Mouse (Mus musculus) CD4-positive helper T cell, adult 2 months (primary cell): Measurements from ENCODE around the gene Rasgrp3.

Source experiments
- DNase-seq: peaks from one replicate; pipeline ENCODE4 v3.0.0-alpha.2; 2012; ENCODE audit warnings: low read depth, missing footprints, low spot score

The Rasgrp3 gene

DNA sequence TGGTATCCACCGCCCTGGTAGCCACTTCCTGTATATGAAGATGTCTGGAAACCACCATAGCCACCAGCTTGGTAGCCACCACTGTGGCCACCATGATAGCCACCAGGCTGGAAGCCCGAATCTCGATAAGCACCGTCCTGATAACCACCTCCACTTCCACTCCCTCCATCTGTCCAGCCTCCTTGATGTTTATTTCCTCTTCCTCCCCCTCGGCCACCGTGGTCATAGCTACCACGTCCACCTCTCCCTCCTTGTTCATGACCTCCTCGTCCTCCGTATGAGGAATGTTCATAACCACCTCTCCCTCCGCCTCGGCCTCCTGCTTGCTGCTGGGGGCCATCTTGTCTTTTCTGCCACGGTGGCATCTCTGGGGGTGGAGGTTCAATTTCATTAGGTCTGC, 102.7 kb downstream of the Rasgrp3 start:
- no peak for DNase-seq

DNA sequence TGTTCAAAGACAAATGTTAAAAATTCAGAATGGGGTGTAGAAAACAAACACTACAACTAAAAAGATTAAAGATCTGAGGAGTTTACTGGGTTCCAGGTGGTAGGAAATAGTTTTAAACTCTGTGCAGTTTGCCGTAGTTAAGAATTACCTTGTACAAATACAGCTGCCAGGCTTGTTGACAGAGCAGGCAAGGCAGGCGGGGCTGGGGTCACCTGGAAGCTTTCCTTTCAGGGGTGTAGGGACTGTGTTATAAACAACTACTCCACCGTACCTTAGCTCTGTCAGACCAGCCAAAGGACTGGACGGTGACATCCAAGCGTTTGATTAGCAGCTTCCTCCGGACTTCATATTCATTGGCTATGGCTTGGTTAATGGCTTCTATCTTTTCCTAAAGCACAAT, 103.4 kb downstream of the Rasgrp3 start:
- DNase-seq: no peak

DNA sequence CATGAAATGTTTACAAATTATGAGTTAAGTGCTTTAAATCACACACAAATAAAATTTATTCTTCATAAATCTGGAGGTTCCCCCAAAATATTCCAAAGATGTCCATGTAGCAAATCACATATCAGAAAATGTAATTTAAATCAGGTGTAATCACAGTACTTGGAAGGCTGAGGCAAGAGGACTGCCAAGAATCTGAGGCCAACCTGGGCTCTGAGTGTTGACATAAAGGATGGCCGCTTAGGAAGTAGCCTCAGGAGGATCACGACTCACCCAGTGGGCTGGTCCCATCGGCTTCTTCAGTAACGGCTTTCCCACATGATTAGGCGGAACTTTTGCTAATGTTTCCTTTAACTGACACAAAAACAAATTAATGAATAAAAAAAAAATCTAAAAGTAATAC, 104.1 kb downstream of the Rasgrp3 start:
- DNase-seq: no peak

DNA sequence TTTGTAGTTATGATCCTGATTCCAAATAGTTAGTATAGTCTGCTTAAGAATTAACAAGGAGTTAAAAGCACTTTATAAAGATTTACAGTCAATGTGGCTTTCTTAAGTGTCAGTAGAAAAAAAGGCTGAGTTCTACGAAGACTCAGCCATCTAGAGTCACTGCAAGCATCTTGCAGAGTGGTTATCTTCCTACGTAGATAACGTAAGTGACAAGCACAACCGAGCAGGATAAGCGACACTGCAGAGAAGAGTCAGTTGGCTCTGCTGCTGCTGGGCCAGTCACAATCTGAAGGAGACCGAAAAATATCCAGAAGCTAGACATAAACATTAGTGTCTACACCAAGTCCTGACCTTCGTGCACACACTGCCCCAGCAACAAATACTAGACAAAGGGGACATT, 107.7 kb downstream of the Rasgrp3 start:
- DNase-seq: no peak

DNA sequence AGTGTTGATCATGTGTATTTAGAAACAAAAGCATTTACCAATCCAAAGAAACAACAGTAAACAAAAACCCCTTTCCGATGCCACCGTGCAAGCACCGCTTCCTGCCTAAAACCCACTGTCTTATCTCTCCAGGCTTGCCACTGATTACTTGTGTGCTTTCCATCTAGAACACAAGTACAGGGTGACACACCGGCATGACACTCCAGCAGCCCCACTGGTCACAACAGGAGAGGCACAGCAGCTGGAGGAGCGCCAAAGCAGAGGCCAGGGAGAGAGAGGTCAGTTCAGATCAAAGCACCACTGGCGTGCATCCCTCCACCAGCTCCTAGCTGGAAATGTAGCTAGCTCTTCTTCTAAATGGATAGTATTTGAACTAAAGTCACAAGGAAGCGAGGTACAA, 108.6 kb downstream of the Rasgrp3 start:
- no peak for DNase-seq

DNA sequence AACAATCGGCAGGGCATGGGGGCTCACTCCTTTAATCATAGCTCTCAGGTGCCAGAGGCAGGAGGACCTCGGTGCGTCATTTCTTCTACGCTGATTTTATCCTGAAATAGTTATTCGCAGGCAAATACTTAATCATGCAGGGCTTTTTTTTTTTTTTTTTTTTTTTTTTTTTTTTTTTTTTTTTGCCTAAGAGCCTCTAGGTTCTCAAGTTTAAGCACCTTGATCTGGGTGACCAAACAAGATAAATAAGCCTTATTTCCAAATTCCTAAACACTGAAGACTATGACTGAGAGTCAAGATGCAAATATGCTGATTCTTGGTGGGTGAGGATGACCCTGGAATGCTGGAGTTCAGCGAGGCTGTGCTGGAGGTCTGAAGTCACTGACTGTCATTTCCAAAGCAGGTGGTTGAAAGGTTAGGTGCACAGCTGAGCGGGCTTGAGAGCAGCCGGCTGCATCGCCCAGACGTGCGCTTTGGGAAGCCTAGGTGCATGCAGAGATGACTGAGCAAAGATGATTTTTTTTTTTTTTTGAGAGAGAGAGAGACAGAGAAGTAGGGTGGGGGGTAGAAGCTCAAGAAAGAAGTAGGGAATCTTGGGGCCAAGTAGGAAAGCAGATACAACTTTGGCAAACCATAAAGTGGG, 115.2 kb downstream of the Rasgrp3 start:
- no peak for DNase-seq

DNA sequence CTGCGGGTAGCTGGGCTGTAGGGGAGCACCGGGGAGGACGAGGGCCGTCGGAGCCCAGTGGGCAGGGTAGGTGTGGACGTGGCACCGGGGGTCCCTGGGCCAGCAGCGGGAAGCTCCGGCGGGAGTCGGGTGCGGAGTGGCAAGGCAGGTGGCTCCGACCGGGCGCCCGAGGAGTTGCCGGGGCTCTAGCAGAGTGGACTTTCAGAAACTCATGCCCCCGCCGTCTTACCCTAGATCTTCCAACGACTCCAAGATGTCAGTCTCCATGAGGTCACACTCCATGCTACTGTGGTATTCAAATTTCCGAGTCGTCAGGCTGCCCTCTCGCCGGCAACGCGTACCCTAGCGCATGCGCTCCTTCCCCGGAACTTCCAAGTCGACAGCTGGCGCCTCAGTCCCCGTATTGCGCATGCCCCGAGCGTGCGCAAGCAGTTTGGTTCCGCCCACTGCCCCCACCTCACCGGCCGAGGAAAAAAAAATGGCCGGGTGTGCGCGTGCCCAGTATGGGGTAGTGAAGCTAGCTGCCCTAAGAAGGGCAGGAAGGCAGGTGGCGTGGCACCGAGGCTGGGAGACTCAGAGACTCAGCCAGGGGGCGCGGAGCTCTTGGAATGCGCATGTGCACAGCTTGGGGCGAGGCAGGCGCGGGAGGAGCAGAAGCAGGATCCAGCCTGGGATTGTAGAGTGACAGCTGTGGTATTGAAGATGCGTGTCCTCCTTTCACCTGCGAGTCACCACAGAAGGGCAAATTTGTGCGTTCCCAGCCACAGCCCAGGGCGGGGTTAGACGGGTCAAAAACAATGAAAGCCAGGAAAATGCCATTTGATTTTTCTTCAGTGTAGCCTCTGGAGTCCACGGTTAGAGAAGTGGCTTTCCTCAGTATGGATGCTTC, 116.1 kb downstream of the Rasgrp3 start, which contains the start of gene Fam98a:
Gene Fam98a (minus strand): TSS at position 435 of the 889 bp plus-strand sequence.
- DNase-seq: peak; percentile 99

DNA sequence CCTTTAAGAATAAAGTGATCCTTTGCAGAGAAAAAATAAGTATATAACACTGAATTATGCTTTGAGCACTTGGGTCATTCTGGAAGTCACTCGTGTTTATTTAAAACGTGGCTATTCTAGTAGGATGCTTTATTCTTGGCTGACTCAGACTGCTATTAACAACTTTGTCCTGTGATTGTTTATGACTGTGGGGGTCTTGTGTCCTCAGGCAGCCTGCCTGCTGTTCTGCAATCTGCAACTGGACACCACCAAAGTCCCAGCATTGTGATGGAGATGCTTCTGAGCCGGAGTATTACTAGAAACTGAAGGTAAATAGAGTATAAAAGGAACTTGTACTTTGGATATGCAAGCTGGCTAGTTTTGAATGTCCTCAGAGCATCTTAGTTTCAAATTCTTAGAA, 121.3 kb downstream of the Rasgrp3 start:
- DNase-seq: no peak

DNA sequence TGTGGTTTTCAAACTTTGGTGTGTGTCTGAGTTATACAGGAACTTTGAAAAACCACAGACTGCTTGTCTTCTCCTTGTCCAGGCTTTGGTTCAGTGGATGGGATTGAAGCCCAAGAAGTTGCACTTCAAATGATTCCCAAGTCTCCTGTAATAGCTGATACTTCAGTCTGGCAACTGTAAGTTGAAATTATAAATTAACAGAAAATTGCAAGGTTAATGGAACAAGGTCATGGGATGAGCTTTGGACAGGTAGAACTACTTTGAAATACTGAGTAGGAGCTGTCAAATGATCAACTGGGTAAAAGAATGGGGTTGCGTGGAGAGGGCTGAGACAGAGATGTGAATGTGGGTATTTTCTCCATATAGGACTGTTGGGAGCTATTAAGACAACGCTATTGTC, 122.3 kb downstream of the Rasgrp3 start:
- no peak for DNase-seq

DNA sequence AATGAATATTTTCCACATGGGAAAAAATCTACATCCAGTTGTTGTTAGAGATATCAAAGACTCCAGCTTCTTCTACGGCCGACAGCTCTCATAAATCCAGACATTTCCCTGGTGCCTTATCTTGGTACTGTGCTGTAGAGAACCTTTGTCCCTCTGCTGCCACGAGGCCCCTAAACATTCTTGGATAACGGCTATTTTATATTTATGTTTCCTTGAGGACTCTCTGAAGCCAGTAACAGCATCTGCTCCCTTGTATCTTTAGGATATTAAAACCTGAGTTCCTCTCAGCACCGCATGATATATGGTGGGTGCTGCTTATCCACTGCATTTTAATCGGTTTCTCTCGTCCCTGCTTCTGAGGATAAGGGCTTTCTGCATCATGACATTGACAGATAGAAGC, 139.9 kb downstream of the Rasgrp3 start:
- no peak for DNase-seq
